Mouse (Mus musculus) WW6 (cell line): Measurements from ENCODE around the gene Cdhr5.

Source experiments
- DNase-seq: peaks from one replicate; pipeline ENCODE4 v3.0.0-alpha.2; 2013; ENCODE audit warnings: low read depth, low spot score

Cdhr5 gene

GRCm38 (mm10) chr7:141276546-141276945 is at the start of gene Cdhr5:
Gene Cdhr5, minus strand, starts transcription at chr7:141276786.
- no peak for DNase-seq

- no peak for DNase-seq
These were observed 48.1 kb upstream of the Cdhr5 start for GRCm38 (mm10) chr7:141324686-141325085.

- no peak for DNase-seq
These were observed 42.9 kb upstream of the Cdhr5 start for GRCm38 (mm10) chr7:141319446-141319845.

GRCm38 (mm10) chr7:141317619-141318132 is 41.1 kb upstream of the Cdhr5 start:
- no peak for DNase-seq

- DNase-seq = no peak
These were observed 39.4 kb upstream of the Cdhr5 start for GRCm38 (mm10) chr7:141315974-141316373.

GRCm38 (mm10) chr7:141315076-141315475 is 38.5 kb upstream of the Cdhr5 start:
- no peak for DNase-seq

GRCm38 (mm10) chr7:141314416-141314815 is 37.8 kb upstream of the Cdhr5 start:
- DNase-seq = no peak

- DNase-seq = no peak
These were observed 28.0 kb upstream of the Cdhr5 start for GRCm38 (mm10) chr7:141304537-141304936.

- DNase-seq = no peak
These were observed 26.2 kb upstream of the Cdhr5 start for GRCm38 (mm10) chr7:141302702-141303268.

GRCm38 (mm10) chr7:141301386-141301785 is 24.8 kb upstream of the Cdhr5 start:
- no peak for DNase-seq

GRCm38 (mm10) chr7:141299175-141299574 is 22.6 kb upstream of the Cdhr5 start:
- DNase-seq = no peak

GRCm38 (mm10) chr7:141297926-141298650 is 21.5 kb upstream of the Cdhr5 start:
- no peak for DNase-seq

GRCm38 (mm10) chr7:141294479-141294878 is 17.9 kb upstream of the Cdhr5 start:
- no peak for DNase-seq

- DNase-seq = no peak
These were observed 17.4 kb upstream of the Cdhr5 start for GRCm38 (mm10) chr7:141293852-141294471.

- no peak for DNase-seq
These were observed 16.2 kb upstream of the Cdhr5 start for GRCm38 (mm10) chr7:141292583-141293388.

GRCm38 (mm10) chr7:141291921-141292582 is 15.5 kb upstream of the Cdhr5 start, which contains the start of gene Drd4:
Gene Drd4, plus strand, starts transcription at chr7:141292006.
- DNase-seq = no peak

GRCm38 (mm10) chr7:141288042-141288441 is 11.5 kb upstream of the Cdhr5 start:
- DNase-seq = no peak

- no peak for DNase-seq
These were observed 6.2 kb upstream of the Cdhr5 start for GRCm38 (mm10) chr7:141282756-141283155.

GRCm38 (mm10) chr7:141281442-141281841 is 4.9 kb upstream of the Cdhr5 start:
- DNase-seq = no peak

- peak; percentile 54 for DNase-seq
These were observed 2.4 kb upstream of the Cdhr5 start, which contains the start of gene Sct for GRCm38 (mm10) chr7:141278766-141279590. Gene Sct, minus strand, starts transcription at chr7:141279133.
